Mouse (Mus musculus): ENCODE measurements around the gene Olfr476.

- TF ChIP-seq CTCF (IDR thresholded peaks at IDR 0.05; ENCODE audit: control insufficient read depth, insufficient read depth, insufficient read length) (no peak), CEBPB (IDR thresholded peaks at IDR 0.05; ENCODE audit: low read depth) (no peak), MAX (IDR thresholded peaks at IDR 0.05) (no peak)
Observed at GRCm38 (mm10) chr7:107986393-107986792, 21.8 kb downstream of the Olfr476 start, which contains the start of gene Olfr477.

All from C2C12 (cell line).